Mouse (Mus musculus) C2C12 (cell line): Measurements from ENCODE around the gene Prr3.

ENCODE experiments used
- CEBPB ChIP-seq: IDR thresholded peaks from one replicate; pipeline ENCODE4 v1.6.1; 2011; ENCODE audit warnings: low read depth, mild to moderate bottlenecking, control low read depth, moderate library complexity
- CTCF ChIP-seq: IDR thresholded peaks from one replicate; pipeline ENCODE4 v1.5.1; 2011; ENCODE audit not compliant: control insufficient read depth, insufficient read depth, insufficient read length
- FOSL1 ChIP-seq: IDR thresholded peaks from one replicate; pipeline ENCODE4 v1.8.0; 2011; ENCODE audit warnings: mild to moderate bottlenecking, low read length; ENCODE audit not compliant: poor library complexity, insufficient read depth, severe bottlenecking
- USF1 ChIP-seq: IDR thresholded peaks from one replicate; pipeline ENCODE4 v1.6.1; 2011; ENCODE audit warnings: low read depth, mild to moderate bottlenecking, control low read depth, moderate library complexity

DNA sequence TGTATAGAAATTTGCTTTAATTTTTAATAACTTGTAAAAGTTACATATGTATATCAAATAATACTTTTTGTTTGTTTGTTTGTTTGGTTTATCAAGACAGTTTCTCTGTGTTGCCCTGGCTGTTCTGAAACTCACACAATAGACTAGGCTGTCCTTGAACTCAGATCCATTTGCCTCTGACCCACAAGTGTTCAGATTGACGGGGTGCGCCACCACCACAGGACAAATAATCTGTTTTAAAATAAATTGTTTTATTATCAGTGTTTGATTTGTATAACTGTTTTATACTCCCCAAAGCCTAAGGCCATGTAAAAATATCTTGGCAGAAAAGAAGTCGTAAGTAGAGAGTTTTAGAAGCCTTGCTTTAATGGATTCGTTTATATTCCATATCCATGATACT is 47.6 kb upstream of the Prr3 start:
- TF ChIP-seq CTCF (no peak), CEBPB (no peak), USF1 (no peak), FOSL1 (no peak)
